Mouse (Mus musculus) heart, embryonic 10.5 days (tissue): Measurements from ENCODE around the gene Arhgef25. TPM values are rescaled to one million over a fixed set of nuclear protein-coding genes. Genes with fewer than 3 reads are reported as not detected.
"Not testable (repeated sequence)": the region's sequence is repeated elsewhere in the genome, so short reads cannot be mapped to it uniquely, and the experiment has no call there.

Source experiments
- DNase-seq: peaks from one replicate; pipeline ENCODE4 v3.0.0-alpha.2; 2017; ENCODE audit warnings: low spot score
- H3K27ac ChIP-seq: fragments of 300-500 bp; sonication (generic); 2 replicates; pipeline ENCODE4 v1.5.1; 2016; ENCODE audit warnings: mild to moderate bottlenecking
- H3K27me3 ChIP-seq: fragments of 300-500 bp; sonication (generic); 2 replicates; pipeline ENCODE4 v1.6.1; 2016; ENCODE audit warnings: mild to moderate bottlenecking; ENCODE audit not compliant: poor library complexity, insufficient read depth, severe bottlenecking
- H3K36me3 ChIP-seq: fragments of 300-500 bp; sonication (generic); 2 replicates; pipeline ENCODE4 v1.6.1; 2016; ENCODE audit warnings: mild to moderate bottlenecking, moderate library complexity
- H3K4me1 ChIP-seq: fragments of 300-500 bp; sonication (generic); 2 replicates; pipeline ENCODE4 v1.6.1; 2016; ENCODE audit warnings: mild to moderate bottlenecking
- H3K4me3 ChIP-seq: fragments of 300-500 bp; sonication (generic); 2 replicates; pipeline ENCODE4 v1.5.1; 2016; ENCODE audit warnings: mild to moderate bottlenecking, moderate library complexity
- H3K9me3 ChIP-seq: fragments of 300-500 bp; sonication (generic); 2 replicates; pipeline ENCODE4 v1.6.1; 2016; ENCODE audit warnings: mild to moderate bottlenecking, moderate library complexity
- WGBS: fragments of 180-500 bp; shearing (Covaris S2); methylation state at CpG from one replicate; pipeline ENCODE4 v1.1.7; 2016; 5-methylcytosine and 5-hydroxymethylcytosine counted together
- polyA plus RNA-seq: library from polyadenylated mRNA; unstranded; fragments of >200 nt; fragmentation: Nextera tagmentation; extraction: Ambion mirVana; gene quantifications from 2 replicates; pipeline ENCODE4 v1.2.1, GENCODE M21; 2016

Gene Arhgef25
- polyA plus RNA-seq, 1 experiment from 2014 or later, result 28.8 TPM

- H3K27me3 ChIP-seq, result no peaks in the 10 kb centered on the region
- WGBS, result 80% methylated on average over 5 of the region's 5 CpGs
- no peak for DNase-seq
- H3K9me3 ChIP-seq, result no peaks in the 10 kb centered on the region
- no peak overlapping the region for H3K4me3 ChIP-seq
- H3K27ac ChIP-seq, result no peak overlapping the region
- H3K36me3 ChIP-seq, result no peaks in the 10 kb centered on the region
- H3K4me1 ChIP-seq, result no peaks in the 10 kb centered on the region
Observed at GRCm38 (mm10) chr10:127154652-127155051, 35.2 kb downstream of the Arhgef25 start.

DNA sequence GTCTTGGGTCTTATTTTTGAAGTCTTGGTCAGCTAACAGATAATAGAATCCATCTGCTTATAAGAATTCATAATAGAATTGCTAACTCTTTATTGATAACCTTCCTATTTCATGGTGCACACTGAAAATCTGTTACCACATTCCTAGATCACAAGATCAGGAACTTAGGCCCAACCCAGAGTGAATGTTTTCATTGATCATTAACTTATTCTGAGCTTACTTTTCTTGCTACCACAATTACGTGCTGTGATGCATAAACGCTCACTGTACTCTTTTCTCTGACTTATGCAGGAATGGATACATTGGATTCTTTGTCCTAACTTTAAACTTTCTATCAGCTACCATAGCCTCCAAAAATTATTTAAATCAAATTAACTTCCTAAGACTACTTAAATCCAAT is 35.6 kb downstream of the Arhgef25 start:
- H3K9me3 ChIP-seq, result no peaks in the 10 kb centered on the region
- no peaks in the 10 kb centered on the region for H3K4me1 ChIP-seq
- no peak overlapping the region for H3K27ac ChIP-seq
- no peak for DNase-seq
- WGBS, result 88% methylated on average over 2 of the region's 2 CpGs
- no peak overlapping the region for H3K4me3 ChIP-seq
- H3K27me3 ChIP-seq, result no peaks in the 10 kb centered on the region
- no peaks in the 10 kb centered on the region for H3K36me3 ChIP-seq

DNA sequence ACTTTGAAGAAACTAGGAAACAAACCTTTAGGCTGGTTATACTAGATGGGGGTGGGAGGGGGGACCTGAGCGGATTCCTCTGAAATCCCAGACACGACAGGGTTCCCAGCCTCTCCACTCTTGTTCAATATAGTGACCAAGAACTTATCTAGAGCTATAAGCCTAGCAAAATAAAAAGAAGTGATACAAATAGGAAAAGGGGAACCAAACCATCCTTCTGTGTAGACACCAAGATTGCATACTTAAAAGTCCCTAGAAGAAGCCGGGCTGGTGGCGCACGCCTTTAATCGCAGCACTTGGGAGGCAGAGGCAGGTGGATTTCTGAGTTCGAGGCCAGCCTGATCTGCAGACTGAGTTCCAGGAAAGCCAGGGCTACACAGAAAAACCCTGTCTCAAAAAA is 36.6 kb downstream of the Arhgef25 start:
- Histone ChIP-seq H3K4me1 (no peaks in the 10 kb centered on the region), H3K4me3 (no peak overlapping the region)
- 91% methylated on average over 7 of the region's 7 CpGs for WGBS

GRCm38 (mm10) chr10:127152556-127152955 is 37.3 kb downstream of the Arhgef25 start:
- H3K27ac ChIP-seq, DNase-seq, H3K36me3 ChIP-seq, H3K4me3 ChIP-seq, H3K9me3 ChIP-seq, H3K4me1 ChIP-seq, H3K27me3 ChIP-seq: not testable (repeated sequence)
- 83% methylated on average over 10 of the region's 10 CpGs for WGBS

More for the DNA sequence above, 36.6 kb downstream of the Arhgef25 start:
- DNase-seq, result no peak
- H3K9me3 ChIP-seq, result no peaks in the 10 kb centered on the region
- no peaks in the 10 kb centered on the region for H3K36me3 ChIP-seq
- H3K27me3 ChIP-seq, result no peaks in the 10 kb centered on the region
- H3K27ac ChIP-seq, result no peak overlapping the region

DNA sequence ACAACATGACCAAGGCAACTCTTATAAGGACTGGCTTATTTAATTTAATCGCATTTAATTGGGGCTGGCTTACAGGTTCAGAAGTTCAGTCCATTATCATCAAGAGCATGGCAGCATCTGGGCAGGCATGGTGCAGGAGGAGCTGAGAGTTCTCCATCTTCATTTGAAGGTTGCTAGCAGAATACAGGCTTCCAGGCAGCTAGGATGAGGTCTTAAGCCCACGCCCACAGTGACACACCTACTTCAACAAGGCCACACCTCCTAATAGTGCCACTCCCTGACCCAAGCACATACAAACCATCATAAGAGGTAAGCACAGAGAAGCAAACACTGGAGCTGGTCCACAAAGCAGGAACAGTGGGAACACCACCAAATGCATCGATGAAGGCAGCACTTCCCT is 38.6 kb downstream of the Arhgef25 start:
- not testable (repeated sequence) for DNase-seq, H3K27me3 ChIP-seq, H3K36me3 ChIP-seq, H3K27ac ChIP-seq, H3K4me3 ChIP-seq, H3K4me1 ChIP-seq, H3K9me3 ChIP-seq
- WGBS, result 86% methylated on average over 3 of the region's 3 CpGs

- 78% methylated on average over 4 of the region's 4 CpGs for WGBS
- no peak for DNase-seq
- H3K9me3 ChIP-seq, result no peaks in the 10 kb centered on the region
- H3K27me3 ChIP-seq, result no peaks in the 10 kb centered on the region
- H3K4me3 ChIP-seq, result no peak overlapping the region
- H3K27ac ChIP-seq, result no peak overlapping the region
- no peaks in the 10 kb centered on the region for H3K4me1 ChIP-seq
- no peaks in the 10 kb centered on the region for H3K36me3 ChIP-seq
Observed at GRCm38 (mm10) chr10:127150471-127150872, 39.4 kb downstream of the Arhgef25 start.

DNA sequence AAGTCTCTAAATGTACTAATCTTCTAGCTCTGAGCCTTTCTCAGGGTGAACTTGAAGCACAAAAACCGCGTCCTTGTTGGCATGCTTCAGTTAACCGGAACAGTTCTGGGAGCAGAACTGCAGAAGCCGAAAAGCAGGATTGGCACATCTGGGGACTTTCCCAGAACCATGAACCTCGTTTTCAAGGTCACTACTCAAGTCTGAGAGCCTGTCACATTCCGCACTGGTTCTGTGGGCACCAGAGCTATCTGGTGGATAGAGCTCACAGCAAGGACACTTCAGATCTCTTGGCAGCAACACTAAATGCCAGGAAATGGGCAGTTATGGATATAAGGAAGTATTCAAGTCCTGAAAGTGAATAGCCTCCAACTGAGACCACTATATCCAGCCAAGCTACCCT is 42.7 kb downstream of the Arhgef25 start:
- H3K4me3 ChIP-seq, result no peak overlapping the region
- no peak for DNase-seq
- H3K4me1 ChIP-seq, result no peaks in the 10 kb centered on the region
- H3K27me3 ChIP-seq, result no peaks in the 10 kb centered on the region
- no peak overlapping the region for H3K27ac ChIP-seq
- no peaks in the 10 kb centered on the region for H3K9me3 ChIP-seq
- 80% methylated on average over 6 of the region's 6 CpGs for WGBS
- no peaks in the 10 kb centered on the region for H3K36me3 ChIP-seq

- H3K27me3 ChIP-seq, result no peaks in the 10 kb centered on the region
- no peak for DNase-seq
- no peaks in the 10 kb centered on the region for H3K4me1 ChIP-seq
- no peaks in the 10 kb centered on the region for H3K9me3 ChIP-seq
- no peak overlapping the region for H3K27ac ChIP-seq
- no peak overlapping the region for H3K4me3 ChIP-seq
- 74% methylated on average over 5 of the region's 5 CpGs for WGBS
- H3K36me3 ChIP-seq, result no peaks in the 10 kb centered on the region
Observed at GRCm38 (mm10) chr10:127145303-127145702, 44.6 kb downstream of the Arhgef25 start.

GRCm38 (mm10) chr10:127144536-127144935 is 45.3 kb downstream of the Arhgef25 start:
- DNase-seq, result no peak
- no peaks in the 10 kb centered on the region for H3K4me1 ChIP-seq
- no peak overlapping the region for H3K27ac ChIP-seq
- no peaks in the 10 kb centered on the region for H3K27me3 ChIP-seq
- no peaks in the 10 kb centered on the region for H3K36me3 ChIP-seq
- no peaks in the 10 kb centered on the region for H3K9me3 ChIP-seq
- no peak overlapping the region for H3K4me3 ChIP-seq
- 84% methylated on average over 7 of the region's 7 CpGs for WGBS

DNA sequence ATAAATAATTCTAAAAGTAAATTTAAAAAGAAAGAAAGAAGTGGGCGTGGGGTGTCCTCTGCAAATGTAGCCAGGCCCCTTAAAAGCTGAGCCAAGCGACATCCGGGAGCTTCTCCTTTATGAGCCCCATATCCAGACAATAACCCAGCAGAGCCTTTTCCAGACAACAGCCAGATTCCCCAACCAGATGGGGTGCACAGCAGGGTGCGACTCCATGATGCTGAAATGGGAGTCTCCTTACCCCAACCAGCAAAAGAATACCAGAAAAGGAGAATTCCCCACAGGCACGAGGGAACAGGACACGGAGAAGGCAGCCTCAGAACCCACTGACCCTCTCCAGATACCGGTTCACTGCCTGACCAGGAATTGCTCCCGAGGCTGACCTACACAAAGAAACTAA is 46.7 kb downstream of the Arhgef25 start:
- Histone ChIP-seq H3K9me3 (no peaks in the 10 kb centered on the region), H3K36me3 (no peaks in the 10 kb centered on the region), H3K27ac (no peak overlapping the region), H3K4me3 (no peak overlapping the region), H3K4me1 (no peaks in the 10 kb centered on the region), H3K27me3 (no peaks in the 10 kb centered on the region)
- 81% methylated on average over 8 of the region's 8 CpGs for WGBS
- DNase-seq, result no peak

DNA sequence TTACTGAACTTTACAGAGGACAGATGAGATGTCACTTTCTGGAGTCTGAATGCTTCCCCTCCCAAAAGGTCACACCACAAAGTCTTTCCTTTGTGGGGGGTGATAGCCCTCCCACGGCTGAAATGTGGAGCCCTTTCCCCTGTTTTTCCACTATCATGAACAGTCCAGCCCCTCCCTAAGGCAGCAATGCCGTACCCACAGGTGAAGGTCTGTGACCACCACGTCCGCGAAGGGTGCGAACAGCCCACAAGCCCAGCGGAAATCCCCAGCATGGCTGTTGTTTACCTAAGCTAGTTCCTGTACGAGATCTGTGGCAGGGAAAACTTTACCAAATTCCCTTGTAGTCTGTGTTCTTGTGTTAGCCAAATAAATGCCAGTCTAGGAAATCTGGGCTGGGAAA is 48.4 kb downstream of the Arhgef25 start:
- DNase-seq, result no peak
- no peaks in the 10 kb centered on the region for H3K4me1 ChIP-seq
- H3K4me3 ChIP-seq, result no peak overlapping the region
- H3K9me3 ChIP-seq, result no peaks in the 10 kb centered on the region
- 72% methylated on average over 8 of the region's 8 CpGs for WGBS
- H3K27me3 ChIP-seq, result no peaks in the 10 kb centered on the region
- H3K27ac ChIP-seq, result no peak overlapping the region
- no peaks in the 10 kb centered on the region for H3K36me3 ChIP-seq

DNA sequence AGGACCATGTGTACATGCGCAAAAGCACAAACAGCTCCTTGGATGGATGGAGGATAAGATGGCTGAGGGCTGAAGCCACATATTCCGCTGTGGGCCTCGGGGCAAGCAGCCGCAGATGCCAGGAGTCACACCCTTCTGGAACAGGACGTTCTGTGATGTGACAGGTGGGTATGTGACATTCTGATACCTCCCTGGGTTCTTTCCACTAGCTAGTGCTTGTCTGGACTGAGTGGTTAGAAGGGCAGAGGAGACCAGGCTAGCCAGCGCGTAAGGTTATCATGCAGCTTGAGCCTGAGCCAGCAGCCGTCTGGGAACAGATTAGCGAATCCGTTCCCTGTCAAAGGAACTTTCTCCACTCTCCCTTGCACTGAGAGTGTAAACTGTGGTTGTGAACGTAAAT is 48.9 kb downstream of the Arhgef25 start:
- H3K4me3 ChIP-seq, result no peak overlapping the region
- DNase-seq, result no peak
- no peaks in the 10 kb centered on the region for H3K9me3 ChIP-seq
- H3K36me3 ChIP-seq, result no peaks in the 10 kb centered on the region
- no peaks in the 10 kb centered on the region for H3K27me3 ChIP-seq
- WGBS, result 72% methylated on average over 11 of the region's 11 CpGs
- no peaks in the 10 kb centered on the region for H3K4me1 ChIP-seq
- no peak overlapping the region for H3K27ac ChIP-seq

GRCm38 (mm10) chr10:127138328-127139141 is 51.3 kb downstream of the Arhgef25 start:
- WGBS, result 89% methylated on average over 18 of the region's 18 CpGs
- Histone ChIP-seq H3K27ac (no peak overlapping the region), H3K27me3 (no peaks in the 10 kb centered on the region), H3K4me3 (no peak overlapping the region), H3K4me1 (0 out of 2 replicates have a peak, but pooled peaks cover 6% of the 10 kb centered on the region), H3K9me3 (no peaks in the 10 kb centered on the region), H3K36me3 (no peaks in the 10 kb centered on the region)
- no peak for DNase-seq

GRCm38 (mm10) chr10:127137896-127138295 is 52.0 kb downstream of the Arhgef25 start:
- no peaks in the 10 kb centered on the region for H3K27me3 ChIP-seq
- no peak overlapping the region for H3K27ac ChIP-seq
- no peak for DNase-seq
- H3K9me3 ChIP-seq, result no peaks in the 10 kb centered on the region
- 0 out of 2 replicates have a peak, but pooled peaks cover 6% of the 10 kb centered on the region for H3K4me1 ChIP-seq
- H3K4me3 ChIP-seq, result no peak overlapping the region
- WGBS, result 79% methylated on average over 3 of the region's 3 CpGs
- no peaks in the 10 kb centered on the region for H3K36me3 ChIP-seq
